Mouse (Mus musculus) testis, postnatal 10 days (tissue): Measurements from ENCODE around the gene Pdpk1.

Experiments used
- DNase-seq: peaks from one replicate; pipeline ENCODE4 v3.0.0; 2021; ENCODE audit warnings: low spot score

Gene Pdpk1

GRCm38 (mm10) chr17:24150824-24151223, at the start of gene Pdpk1:
Gene Pdpk1, minus strand, starts transcription at chr17:24150924.
- no peak for DNase-seq

- no peak for DNase-seq
These were observed 49.0 kb upstream of the Pdpk1 start for GRCm38 (mm10) chr17:24199741-24200140.

- DNase-seq: no peak
These were observed 48.5 kb upstream of the Pdpk1 start for GRCm38 (mm10) chr17:24199252-24199651.

- no peak for DNase-seq
These were observed 46.5 kb upstream of the Pdpk1 start for GRCm38 (mm10) chr17:24197032-24197824.

- no peak for DNase-seq
These were observed 44.6 kb upstream of the Pdpk1 start for GRCm38 (mm10) chr17:24195349-24195748.

- DNase-seq: no peak
These were observed 43.0 kb upstream of the Pdpk1 start for GRCm38 (mm10) chr17:24193769-24194168.

- DNase-seq: no peak
These were observed 42.5 kb upstream of the Pdpk1 start for GRCm38 (mm10) chr17:24193268-24193667.

- no peak for DNase-seq
These were observed 42.1 kb upstream of the Pdpk1 start for GRCm38 (mm10) chr17:24192848-24193247.

- DNase-seq: no peak
These were observed 40.8 kb upstream of the Pdpk1 start for GRCm38 (mm10) chr17:24191481-24191880.

- no peak for DNase-seq
These were observed 40.2 kb upstream of the Pdpk1 start for GRCm38 (mm10) chr17:24190934-24191333.

GRCm38 (mm10) chr17:24174259-24174658, 23.5 kb upstream of the Pdpk1 start:
- DNase-seq: no peak

- DNase-seq: peak; percentile 79
These were observed 22.7 kb upstream of the Pdpk1 start for GRCm38 (mm10) chr17:24173423-24173822.

GRCm38 (mm10) chr17:24171738-24172137, 21.0 kb upstream of the Pdpk1 start:
- DNase-seq: no peak

- no peak for DNase-seq
These were observed 20.0 kb upstream of the Pdpk1 start for GRCm38 (mm10) chr17:24170729-24171128.

- DNase-seq: no peak
These were observed 19.4 kb upstream of the Pdpk1 start for GRCm38 (mm10) chr17:24170125-24170524.

GRCm38 (mm10) chr17:24169317-24170065, 18.8 kb upstream of the Pdpk1 start, which contains the start of gene Atp6v0c:
Gene Atp6v0c, minus strand, starts transcription at chr17:24169702.
- DNase-seq: peak; percentile 97

GRCm38 (mm10) chr17:24168590-24169277, 18.0 kb upstream of the Pdpk1 start:
- DNase-seq: peak; percentile 84

GRCm38 (mm10) chr17:24167891-24168505, 17.3 kb upstream of the Pdpk1 start:
- DNase-seq: no peak

- no peak for DNase-seq
These were observed 16.4 kb upstream of the Pdpk1 start for GRCm38 (mm10) chr17:24167120-24167519.

- DNase-seq: no peak
These were observed 14.0 kb upstream of the Pdpk1 start for GRCm38 (mm10) chr17:24164566-24165259.

- peak; percentile 98 for DNase-seq
These were observed 12.6 kb upstream of the Pdpk1 start, which contains the start of gene Amdhd2 for GRCm38 (mm10) chr17:24163176-24163962. Gene Amdhd2, minus strand, starts transcription at chr17:24163766.
